Mouse (Mus musculus): Measurements from ENCODE around the gene Xylb.

Xylb gene

GRCm38 (mm10) chr9:119390214-119390613, 33.0 kb downstream of the Xylb start:
- ATAC-seq (ENCODE audit: insufficient number of reproducible peaks, low FRiP score, low TSS enrichment), result no peak

GRCm38 (mm10) chr9:119394808-119395207, 37.6 kb downstream of the Xylb start:
- ATAC-seq (ENCODE audit: insufficient number of reproducible peaks, low FRiP score, low TSS enrichment), result no peak

- peak; percentile 10 for ATAC-seq (ENCODE audit: insufficient number of reproducible peaks, low FRiP score, low TSS enrichment)
Observed at GRCm38 (mm10) chr9:119401351-119401750, 44.2 kb downstream of the Xylb start.

GRCm38 (mm10) chr9:119401801-119402214, 44.6 kb downstream of the Xylb start, which contains the start of gene Acvr2b:
Gene Acvr2b (plus strand): TSS chr9:119402118.
- peak; percentile 76 for ATAC-seq (ENCODE audit: insufficient number of reproducible peaks, low FRiP score, low TSS enrichment)

- ATAC-seq (ENCODE audit: insufficient number of reproducible peaks, low FRiP score, low TSS enrichment), result peak; percentile 27
Observed at GRCm38 (mm10) chr9:119402253-119403235, 45.4 kb downstream of the Xylb start.

- no peak for ATAC-seq (ENCODE audit: insufficient number of reproducible peaks, low FRiP score, low TSS enrichment)
Observed at GRCm38 (mm10) chr9:119403236-119403641, 46.1 kb downstream of the Xylb start.

- no peak for ATAC-seq (ENCODE audit: insufficient number of reproducible peaks, low FRiP score, low TSS enrichment)
Observed at GRCm38 (mm10) chr9:119404090-119404489, 46.9 kb downstream of the Xylb start.

- ATAC-seq (ENCODE audit: insufficient number of reproducible peaks, low FRiP score, low TSS enrichment), result 0 out of 2 replicates have a peak, but pooled peaks have one; percentile 22
Observed at GRCm38 (mm10) chr9:119407884-119408283, 50.7 kb downstream of the Xylb start.

GRCm38 (mm10) chr9:119408898-119409664, 51.9 kb downstream of the Xylb start:
- ATAC-seq (ENCODE audit: insufficient number of reproducible peaks, low FRiP score, low TSS enrichment), result no peak

- no peak for ATAC-seq (ENCODE audit: insufficient number of reproducible peaks, low FRiP score, low TSS enrichment)
Observed at GRCm38 (mm10) chr9:119409864-119410263, 52.7 kb downstream of the Xylb start.

GRCm38 (mm10) chr9:119418025-119418424, 60.8 kb downstream of the Xylb start:
- no peak for ATAC-seq (ENCODE audit: insufficient number of reproducible peaks, low FRiP score, low TSS enrichment)

- ATAC-seq (ENCODE audit: insufficient number of reproducible peaks, low FRiP score, low TSS enrichment), result peak; percentile 64; the same call in 1 of the 2 replicates
Observed at GRCm38 (mm10) chr9:119419852-119420438, 62.8 kb downstream of the Xylb start.

GRCm38 (mm10) chr9:119425217-119425975, 68.2 kb downstream of the Xylb start:
- peak; percentile 12; the same call in 1 of the 2 replicates for ATAC-seq (ENCODE audit: insufficient number of reproducible peaks, low FRiP score, low TSS enrichment)

- no peak for ATAC-seq (ENCODE audit: insufficient number of reproducible peaks, low FRiP score, low TSS enrichment)
Observed at GRCm38 (mm10) chr9:119425976-119426415, 68.8 kb downstream of the Xylb start.

GRCm38 (mm10) chr9:119426483-119426882, 69.3 kb downstream of the Xylb start:
- no peak for ATAC-seq (ENCODE audit: insufficient number of reproducible peaks, low FRiP score, low TSS enrichment)

- peak; percentile 69; the same call in 1 of the 2 replicates for ATAC-seq (ENCODE audit: insufficient number of reproducible peaks, low FRiP score, low TSS enrichment)
Observed at GRCm38 (mm10) chr9:119430311-119430710, 73.1 kb downstream of the Xylb start.

GRCm38 (mm10) chr9:119435855-119436254, 78.7 kb downstream of the Xylb start:
- no peak for ATAC-seq (ENCODE audit: insufficient number of reproducible peaks, low FRiP score, low TSS enrichment)

GRCm38 (mm10) chr9:119438065-119438464, 80.9 kb downstream of the Xylb start:
- no peak for ATAC-seq (ENCODE audit: insufficient number of reproducible peaks, low FRiP score, low TSS enrichment)

GRCm38 (mm10) chr9:119438498-119439000, 81.4 kb downstream of the Xylb start:
- ATAC-seq (ENCODE audit: insufficient number of reproducible peaks, low FRiP score, low TSS enrichment), result no peak

Measured in cerebellum, adult (tissue).